Mouse (Mus musculus) neural tube, embryonic 11.5 days (tissue): ENCODE results near the gene Zfp119a. TPM values are rescaled to one million over a fixed set of nuclear protein-coding genes. Genes with fewer than 3 reads are reported as not detected.

Experiments
- ATAC-seq: fragments of 200-750 bp; cut with Nextera tagmentation; 2 replicates; pipeline ENCODE4 v1.8.0; 2017; ENCODE audit warnings: moderate number of reproducible peaks, mild to moderate bottlenecking, moderate TSS enrichment, moderate library complexity; ENCODE audit not compliant: insufficient read depth, low FRiP score, low TSS enrichment
- DNase-seq: peaks from one replicate; pipeline ENCODE4 v3.0.0-alpha.2; 2015; ENCODE audit warnings: low spot score
- H3K27ac ChIP-seq: fragments of 300-500 bp; sonication (generic); 2 replicates; pipeline ENCODE4 v1.5.1; 2014; ENCODE audit warnings: low read depth, mild to moderate bottlenecking, low read length
- H3K27me3 ChIP-seq: fragments of 300-500 bp; sonication (generic); 2 replicates; pipeline ENCODE4 v1.6.1; 2014; ENCODE audit warnings: mild to moderate bottlenecking, low read length, mixed read lengths; ENCODE audit not compliant: control insufficient read depth, insufficient read depth
- H3K36me3 ChIP-seq: fragments of 300-500 bp; sonication (generic); 2 replicates; pipeline ENCODE4 v1.6.1; 2014; ENCODE audit warnings: mild to moderate bottlenecking, low read length, moderate library complexity, mixed read lengths; ENCODE audit not compliant: control insufficient read depth, insufficient read depth
- H3K4me1 ChIP-seq: fragments of 300-500 bp; sonication (generic); 2 replicates; pipeline ENCODE4 v1.6.1; 2014; ENCODE audit warnings: low read length, mixed read lengths; ENCODE audit not compliant: control insufficient read depth, insufficient read depth
- H3K4me2 ChIP-seq: fragments of 300-500 bp; sonication (generic); 2 replicates; pipeline ENCODE4 v1.6.1; 2014; ENCODE audit warnings: low read depth, mild to moderate bottlenecking, moderate library complexity
- H3K4me3 ChIP-seq: fragments of 300-500 bp; sonication (generic); 2 replicates; pipeline ENCODE4 v1.5.1; 2014; ENCODE audit warnings: low read depth, low read length
- H3K9ac ChIP-seq: fragments of 300-500 bp; sonication (generic); 2 replicates; pipeline ENCODE4 v1.6.1; 2014; ENCODE audit warnings: mild to moderate bottlenecking, low read length
- H3K9me3 ChIP-seq: fragments of 300-500 bp; sonication (generic); 2 replicates; pipeline ENCODE4 v1.6.1; 2016; ENCODE audit warnings: low read length; ENCODE audit not compliant: control insufficient read depth
- WGBS: fragments of 180-500 bp; shearing (Covaris S2); extraction: QIAGEN DNeasy Blood & Tissue Kit; methylation state at CpG from one replicate; pipeline ENCODE4 v1.1.7; 2014; 5-methylcytosine and 5-hydroxymethylcytosine counted together
- polyA plus RNA-seq: library from polyadenylated mRNA; unstranded; fragments of >200 nt; fragmentation: Nextera tagmentation; extraction: Ambion mirVana; gene quantifications from 2 replicates; pipeline ENCODE4 v1.2.1, GENCODE M21; 2014

Gene Zfp119a
- polyA plus RNA-seq, 1 experiment from 2014 or later = 7.9 TPM

- Histone ChIP-seq H3K4me2 (no peak overlapping the region), H3K9ac (no peak overlapping the region), H3K27me3 (no peaks in the 10 kb centered on the region), H3K9me3 (no peaks in the 10 kb centered on the region), H3K36me3 (no peaks in the 10 kb centered on the region), H3K27ac (no peak overlapping the region), H3K4me1 (0 out of 2 replicates have a peak, but pooled peaks cover 4% of the 10 kb centered on the region), H3K4me3 (no peak overlapping the region)
- DNase-seq (no peak), ATAC-seq (no peak)
- WGBS = 92% methylated on average over 4 of the region's 4 CpGs
These were observed 1.5 kb downstream of the Zfp119a start for GRCm38 (mm10) chr17:55877184-55877583.

- WGBS = 90% methylated on average over 4 of the region's 4 CpGs
- Histone ChIP-seq H3K9ac (no peak overlapping the region), H3K4me2 (no peak overlapping the region), H3K4me3 (no peak overlapping the region), H3K9me3 (no peaks in the 10 kb centered on the region), H3K27ac (no peak overlapping the region), H3K36me3 (no peaks in the 10 kb centered on the region), H3K27me3 (no peaks in the 10 kb centered on the region), H3K4me1 (no peaks in the 10 kb centered on the region)
- ATAC-seq = no peak
- no peak for DNase-seq
These were observed 35.7 kb downstream of the Zfp119a start for GRCm38 (mm10) chr17:55843067-55843466.

GRCm38 (mm10) chr17:55821566-55821965 lies 57.2 kb downstream of the Zfp119a start:
- Histone ChIP-seq H3K27ac (no peak overlapping the region), H3K4me2 (no peak overlapping the region), H3K4me3 (no peak overlapping the region), H3K36me3 (no peaks in the 10 kb centered on the region), H3K9ac (no peak overlapping the region), H3K27me3 (no peaks in the 10 kb centered on the region), H3K4me1 (no peaks in the 10 kb centered on the region), H3K9me3 (no peaks in the 10 kb centered on the region)
- DNase-seq = no peak
- 83% methylated on average over 1 of the region's 1 CpGs for WGBS
- no peak for ATAC-seq

GRCm38 (mm10) chr17:55816853-55817252 lies 61.9 kb downstream of the Zfp119a start:
- no peak for ATAC-seq
- Histone ChIP-seq H3K9ac (no peak overlapping the region), H3K4me1 (no peaks in the 10 kb centered on the region), H3K27me3 (no peaks in the 10 kb centered on the region), H3K4me3 (no peak overlapping the region), H3K27ac (no peak overlapping the region), H3K36me3 (no peaks in the 10 kb centered on the region), H3K4me2 (no peak overlapping the region), H3K9me3 (no peaks in the 10 kb centered on the region)
- no peak for DNase-seq
- 91% methylated on average over 4 of the region's 4 CpGs for WGBS

Other genes with a start within 250 kb of the Zfp119a start
- 7.3 and 8.3 TPM in 2 replicates for gene Pot1b, start 166.3 kb downstream of the Zfp119a start, polyA plus RNA-seq
- 0.08 and 0.29 TPM in 2 replicates for gene Adgre4, start 128.9 kb downstream of the Zfp119a start, polyA plus RNA-seq
- gene Zfp959, start 13.2 kb upstream of the Zfp119a start, polyA plus RNA-seq = 15.5 and 15.7 TPM in 2 replicates
- gene Zfp119b, start 70.6 kb upstream of the Zfp119a start, polyA plus RNA-seq = 6.1 TPM in 2 replicates
- gene Ebi3, start 73.7 kb upstream of the Zfp119a start, polyA plus RNA-seq = 2.1 and 2.3 TPM in 2 replicates
- 19.2 and 25.1 TPM in 2 replicates for gene Yju2, start 80.2 kb upstream of the Zfp119a start, polyA plus RNA-seq
- gene Shd, start 91.5 kb upstream of the Zfp119a start, polyA plus RNA-seq = 89.7 and 95.3 TPM in 2 replicates
- gene Fsd1, start 107.6 kb upstream of the Zfp119a start, polyA plus RNA-seq = 68.3 and 86.8 TPM in 2 replicates
- gene Stap2, start 126.7 kb upstream of the Zfp119a start, polyA plus RNA-seq = 5.4 and 6.3 TPM in 2 replicates
- gene Mpnd, start 126.8 kb upstream of the Zfp119a start, polyA plus RNA-seq = 157 and 176 TPM in 2 replicates
- gene Sh3gl1, start 157.7 kb upstream of the Zfp119a start, polyA plus RNA-seq = 122 and 125 TPM in 2 replicates
- gene Chaf1a, start 161.5 kb upstream of the Zfp119a start, polyA plus RNA-seq = 23.5 and 25.0 TPM in 2 replicates
- 45.3 and 45.6 TPM in 2 replicates for gene Ubxn6, start 196.1 kb upstream of the Zfp119a start, polyA plus RNA-seq
- gene Hdgfl2, start 200.7 kb upstream of the Zfp119a start, polyA plus RNA-seq = 124 and 136 TPM in 2 replicates
- gene Plin4, start 230.9 kb upstream of the Zfp119a start, polyA plus RNA-seq = 0.13 TPM in 1 of 2 replicates, not detected in the other
- gene Plin5, start 238.7 kb upstream of the Zfp119a start, polyA plus RNA-seq = 0.16 and 0.23 TPM in 2 replicates
- not detected in 2 replicates for gene Lrg1, start 243.1 kb upstream of the Zfp119a start, polyA plus RNA-seq